Mouse (Mus musculus) spleen, postnatal 10 days (tissue): Measurements from ENCODE around the gene Plekho1.

Source experiments
- DNase-seq, 2 experiments: peaks; one replicate each; pipeline ENCODE4 v3.0.0; 2021 to 2022; ENCODE audit warnings: low spot score in 2 of 2

Plekho1 gene

DNA sequence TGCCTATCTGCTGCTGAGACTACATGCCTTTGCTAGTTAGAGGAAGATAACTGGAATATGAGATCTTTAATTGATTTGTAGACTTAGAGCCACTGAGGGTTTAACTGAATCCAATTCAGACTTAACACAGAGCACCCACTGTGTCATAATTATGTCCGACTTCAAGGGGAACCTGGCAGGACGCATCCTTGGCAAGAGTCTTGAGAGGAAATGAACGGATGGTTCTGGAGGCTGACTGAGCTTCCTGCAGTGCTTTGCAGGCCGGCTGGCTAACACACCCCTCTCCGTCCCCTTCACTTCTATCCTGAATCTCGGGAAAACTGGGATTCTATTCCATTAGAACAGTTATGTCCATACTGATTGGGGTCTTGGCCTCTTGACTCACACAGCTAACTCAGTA lies 12.7 kb upstream of the Plekho1 start:
- DNase-seq: no peak

DNA sequence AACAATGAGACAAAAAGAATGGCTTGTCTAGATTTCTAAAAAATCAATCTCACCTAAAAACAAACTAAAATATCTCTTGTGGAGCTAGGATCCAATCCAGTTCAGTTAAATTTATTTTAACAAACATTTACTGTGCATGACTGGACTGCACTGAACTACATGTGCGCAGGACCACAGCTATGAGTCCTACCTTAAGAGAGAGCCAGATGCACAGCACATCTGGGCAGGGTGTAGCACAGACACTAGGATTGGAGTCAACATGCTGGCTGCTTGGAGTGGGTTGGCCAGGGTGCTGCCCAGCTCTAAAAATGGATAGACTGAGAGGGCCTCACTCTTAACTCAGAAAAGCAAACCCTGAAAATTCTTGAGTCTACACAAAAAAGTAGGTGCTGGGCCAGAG lies 5.8 kb upstream of the Plekho1 start:
- DNase-seq: no peak

DNA sequence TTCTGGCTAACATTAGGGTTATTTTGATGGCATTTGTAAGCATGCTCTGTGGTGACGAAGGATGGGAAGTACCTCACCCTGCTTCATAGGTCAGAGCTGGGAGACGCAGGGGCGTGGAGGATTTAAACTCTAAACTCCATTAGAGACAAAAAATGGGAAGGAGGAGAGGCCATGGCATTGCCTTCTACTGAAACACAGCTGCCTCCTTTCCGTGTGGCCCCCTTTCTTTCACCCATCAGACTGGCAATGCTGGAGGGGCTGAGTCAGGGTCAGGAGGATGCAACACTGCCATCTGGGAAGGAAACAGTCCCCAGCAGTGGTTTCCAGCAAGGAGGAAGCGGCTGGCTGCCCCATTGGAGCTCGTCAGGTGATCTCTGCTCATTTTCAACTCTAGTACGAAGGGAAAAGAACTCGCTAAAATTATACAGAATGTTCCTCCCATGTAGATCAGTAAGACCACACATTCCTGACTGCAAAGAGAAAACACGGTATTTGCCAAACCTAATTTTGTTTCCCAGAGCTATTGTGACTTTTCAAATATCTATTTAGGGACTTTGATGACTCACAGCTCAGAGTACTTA lies 5.2 kb upstream of the Plekho1 start:
- no peak for DNase-seq

DNA sequence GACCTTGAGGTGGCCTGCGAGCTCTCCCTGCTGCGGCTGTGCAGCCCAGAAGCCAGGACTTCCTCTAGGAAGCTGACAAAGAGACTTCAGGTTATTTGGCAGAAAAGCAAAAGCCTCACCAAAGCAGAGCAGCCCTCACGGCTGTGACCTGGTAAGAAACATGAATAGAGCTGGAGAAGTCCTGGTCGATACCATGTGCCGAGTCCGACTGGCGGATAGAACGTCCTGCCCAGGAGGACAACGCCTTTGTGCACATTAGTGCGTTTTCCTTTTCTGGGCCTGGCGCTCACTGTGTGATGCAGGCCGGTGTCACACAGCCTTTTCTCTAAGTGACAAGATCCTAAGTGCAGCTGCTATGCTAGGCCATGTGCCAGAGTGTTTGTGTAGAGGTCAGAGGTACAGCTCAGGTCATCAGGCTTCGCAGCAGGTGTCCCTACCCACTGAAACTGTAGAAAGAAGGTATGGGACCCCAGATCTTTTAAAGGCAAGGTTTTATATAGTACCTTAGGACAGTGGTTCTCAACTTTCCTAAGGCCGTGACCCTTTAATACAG lies 4.4 kb upstream of the Plekho1 start:
- no peak for DNase-seq

DNA sequence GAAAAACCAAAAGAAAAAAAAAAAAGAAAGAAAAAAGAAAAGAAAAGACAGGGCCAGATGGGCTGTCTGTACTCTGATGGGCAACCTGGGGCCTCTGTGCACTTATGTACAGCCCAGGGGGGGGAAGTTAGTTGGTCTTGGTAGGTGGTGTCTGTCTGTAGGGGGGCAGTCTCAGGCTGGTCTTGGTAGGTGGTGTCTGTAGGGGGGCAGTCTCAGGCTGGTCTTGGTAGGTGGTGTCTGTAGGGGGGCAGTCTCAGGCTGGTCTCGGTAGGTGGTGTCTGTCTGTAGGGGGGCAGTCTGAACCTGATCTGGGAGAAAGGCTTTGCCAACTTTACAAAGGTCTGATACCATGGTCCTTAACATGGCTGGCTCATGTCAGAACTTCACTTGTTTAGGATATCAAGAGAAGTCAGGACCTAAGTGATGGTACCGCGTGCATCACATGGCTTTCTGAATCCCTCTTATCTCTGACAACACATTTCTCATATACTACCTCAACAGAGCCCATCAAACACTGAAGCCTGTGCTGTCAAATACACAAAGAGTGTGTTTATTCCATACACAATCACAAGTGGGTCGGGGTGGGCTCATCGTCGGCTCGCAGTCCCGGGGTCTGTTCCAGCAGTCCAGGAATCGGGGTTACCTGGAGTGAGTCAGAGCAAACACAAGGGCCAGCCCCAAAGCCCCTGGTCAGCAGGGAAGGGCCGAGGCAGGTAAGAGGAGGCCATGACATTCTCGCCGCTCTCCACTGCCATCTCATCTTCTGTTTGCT lies 3.7 kb upstream of the Plekho1 start:
- peak in 1 of 2 experiments; percentile 33 for DNase-seq

DNA sequence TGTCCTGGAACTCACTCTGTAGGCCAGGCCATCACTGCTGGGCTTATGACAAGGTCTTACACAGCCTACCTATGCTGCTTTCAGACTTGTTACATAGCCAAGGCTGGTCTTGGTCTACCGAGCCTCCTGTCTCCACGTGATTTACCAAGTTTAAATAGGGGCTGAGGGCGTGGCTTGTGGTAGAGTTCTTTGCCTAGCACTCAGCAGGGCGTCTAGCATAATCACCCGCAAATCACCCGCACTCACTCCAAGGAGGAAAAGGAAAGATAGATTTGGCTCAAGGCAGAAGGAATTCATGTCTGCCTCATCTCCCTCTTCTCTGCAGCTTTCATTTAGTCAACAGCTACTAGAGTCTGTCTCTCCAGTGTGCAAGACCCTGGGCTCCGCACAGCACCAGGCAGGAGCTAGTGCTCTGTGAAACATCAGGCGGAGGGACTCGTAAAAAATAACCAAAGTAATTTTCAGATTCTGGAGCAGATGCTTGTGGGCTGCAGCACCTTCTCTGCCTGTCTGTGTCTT lies 1.5 kb upstream of the Plekho1 start:
- peak in 1 of 2 experiments; percentile 77 for DNase-seq

DNA sequence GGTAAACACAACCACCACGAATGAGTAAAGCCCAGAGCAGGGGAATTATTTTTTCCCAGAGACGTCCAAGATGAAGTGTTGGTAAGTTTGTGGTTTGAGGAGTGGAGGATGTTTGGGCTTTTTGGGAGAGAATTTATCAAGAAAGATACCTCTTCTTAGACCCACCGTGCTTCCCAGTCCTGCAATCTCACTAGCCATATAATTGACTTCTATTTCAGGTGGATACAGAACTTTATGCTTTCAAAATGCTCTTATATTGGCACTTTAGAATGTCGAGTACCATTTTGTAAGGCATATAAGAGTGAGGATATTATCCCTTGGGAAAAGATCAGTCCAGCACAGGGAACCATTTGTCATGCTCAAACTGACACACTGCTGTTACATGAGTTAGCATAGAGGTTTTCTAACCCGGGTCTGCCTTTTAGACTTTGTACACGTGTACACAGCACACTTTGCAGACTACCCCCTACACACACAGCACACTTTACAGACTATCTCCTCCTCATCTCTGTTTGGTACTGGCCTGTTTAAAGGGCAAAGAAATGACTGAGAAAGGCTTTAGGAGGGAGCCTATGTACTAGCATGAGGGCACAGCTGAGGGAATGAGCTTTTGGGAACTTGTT lies 761 bp upstream of the Plekho1 start:
- no peak for DNase-seq

DNA sequence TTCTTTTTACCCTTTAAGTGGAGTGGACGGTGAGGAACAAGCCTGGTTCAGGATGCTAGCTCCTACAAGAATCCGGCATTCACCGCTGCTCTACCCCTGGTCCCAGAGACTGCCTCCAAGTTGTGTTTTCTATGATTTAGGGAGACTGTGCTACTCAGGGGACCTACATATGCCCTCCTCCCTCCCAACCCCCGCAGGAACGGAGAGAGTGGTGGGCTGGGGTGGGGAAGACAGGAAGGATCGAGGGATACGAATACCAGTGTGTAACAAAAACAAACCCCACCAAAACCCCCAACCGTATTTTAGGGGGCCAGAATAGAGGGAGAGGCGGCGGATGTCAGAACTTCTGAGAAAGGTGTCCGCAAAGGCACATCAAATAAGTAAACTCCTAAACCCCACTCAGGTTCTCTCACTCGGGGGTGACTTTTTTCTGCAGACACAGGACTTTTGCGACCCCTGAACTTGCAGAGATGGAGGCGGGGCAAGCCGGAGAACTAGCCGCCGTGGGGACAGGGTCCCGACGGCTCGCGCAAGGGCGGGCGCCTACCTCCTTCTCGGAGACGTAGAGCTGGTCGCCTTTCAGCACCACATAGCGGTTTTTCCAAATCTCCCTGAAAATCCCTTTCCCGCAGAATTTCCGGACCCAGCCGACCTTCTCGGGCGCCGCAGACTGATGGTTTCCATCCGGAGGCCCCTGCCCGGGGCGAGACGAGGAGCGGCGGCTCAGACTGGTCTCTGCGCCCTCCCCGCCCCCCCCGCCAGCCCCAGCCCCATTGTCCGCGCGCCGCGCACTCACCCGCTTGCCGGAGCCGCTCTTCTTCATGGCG lies 613 bp downstream of the Plekho1 start:
- DNase-seq: peak in 1 of 2 experiments; percentile 55

DNA sequence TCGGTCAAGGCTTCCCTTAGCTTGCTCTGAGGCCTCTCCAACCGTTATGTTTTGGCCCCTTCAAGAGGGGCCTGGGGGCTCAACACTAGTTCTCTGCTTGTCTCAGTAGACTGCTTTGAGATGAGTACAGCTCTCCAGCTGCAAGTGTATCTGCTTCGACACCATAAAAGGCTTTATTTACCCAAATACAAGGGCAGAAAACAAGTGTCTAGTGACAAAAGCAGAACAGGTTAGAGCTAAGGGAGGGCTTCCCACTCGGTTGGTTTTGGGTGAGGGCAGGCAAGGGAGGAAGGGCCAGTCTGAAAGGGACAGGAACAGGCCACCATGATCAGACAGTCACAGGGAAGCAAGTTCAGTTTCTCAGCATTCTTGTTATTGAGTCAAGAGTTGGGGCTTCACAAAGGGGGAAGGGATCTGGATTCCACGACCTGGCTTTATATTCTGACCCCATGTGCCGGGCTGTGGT lies 1.4 kb downstream of the Plekho1 start:
- DNase-seq: peak in 1 of 2 experiments; percentile 58

DNA sequence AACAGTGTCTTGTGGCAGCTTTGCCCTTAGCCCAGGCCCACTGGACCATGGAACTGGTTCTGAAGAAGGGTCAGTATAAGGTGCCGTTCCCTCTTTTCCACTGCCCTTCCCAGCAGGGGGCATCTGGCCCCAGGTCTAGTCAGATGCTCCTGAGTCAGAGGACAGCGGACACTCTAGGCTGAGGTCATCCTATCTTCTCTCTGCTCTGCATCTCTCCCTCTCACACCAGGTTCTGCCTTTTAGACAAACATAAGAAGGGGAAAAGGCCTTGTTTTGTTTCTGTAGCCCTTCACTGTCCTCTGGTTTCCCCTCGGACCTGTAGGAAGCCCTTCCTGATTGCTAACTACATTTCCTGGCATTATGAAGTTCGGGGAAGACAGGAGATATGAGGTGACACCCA lies 1.9 kb downstream of the Plekho1 start:
- no peak for DNase-seq

DNA sequence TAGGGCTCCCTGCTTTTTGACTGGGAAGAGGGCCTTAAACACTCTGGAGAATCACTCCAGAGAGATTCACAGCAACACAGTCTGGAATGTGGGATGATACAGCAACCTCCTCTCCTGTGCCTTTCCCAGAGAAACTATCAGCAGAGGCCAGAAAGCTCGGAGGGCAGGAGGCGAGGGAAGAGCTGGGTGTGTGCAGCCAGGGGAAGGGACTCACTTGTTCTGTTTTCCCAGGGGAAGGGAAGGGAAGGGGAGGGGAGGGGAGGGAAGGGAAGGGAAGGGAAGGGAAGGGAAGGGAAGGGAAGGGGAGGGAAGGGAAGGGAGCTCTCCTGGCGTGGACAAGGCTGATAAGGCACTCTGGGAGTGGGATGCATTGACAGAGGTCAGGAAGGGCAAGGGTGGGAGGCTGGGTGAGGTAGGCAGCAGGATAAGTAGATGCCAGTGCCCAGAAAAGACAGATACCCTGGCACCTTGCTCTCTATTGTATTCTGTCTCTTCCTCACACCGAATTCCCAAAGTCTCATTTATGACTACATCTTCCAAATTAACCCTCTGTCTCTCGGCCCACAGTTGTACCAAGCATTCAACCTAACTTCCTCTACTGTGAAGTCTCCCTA lies 2.7 kb downstream of the Plekho1 start:
- no peak for DNase-seq

DNA sequence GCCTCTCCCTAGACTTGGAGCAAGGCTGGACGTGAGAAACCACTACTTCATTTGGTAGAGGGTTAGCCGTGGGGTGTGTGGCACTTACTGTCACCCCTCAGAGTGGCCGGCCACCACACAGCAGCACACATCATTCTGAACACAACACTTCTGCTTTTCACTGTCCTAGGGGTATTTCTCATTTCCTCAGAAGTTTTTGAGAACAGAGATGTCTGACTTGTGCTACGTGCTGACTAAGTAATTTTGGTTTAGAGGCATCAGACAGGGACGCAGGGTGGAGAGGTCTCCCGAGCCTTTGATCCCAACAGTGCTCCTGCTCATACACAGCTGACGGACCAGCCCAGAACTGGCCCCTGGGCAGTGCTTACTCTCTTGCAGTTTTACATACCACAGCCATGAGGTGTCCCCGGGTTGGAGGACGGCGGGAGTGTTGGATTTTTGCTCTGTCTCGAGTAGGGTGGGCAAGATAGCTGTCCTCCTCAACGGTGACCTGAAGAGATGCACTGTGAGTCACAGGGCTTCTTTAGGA lies 5.3 kb downstream of the Plekho1 start:
- no peak for DNase-seq

DNA sequence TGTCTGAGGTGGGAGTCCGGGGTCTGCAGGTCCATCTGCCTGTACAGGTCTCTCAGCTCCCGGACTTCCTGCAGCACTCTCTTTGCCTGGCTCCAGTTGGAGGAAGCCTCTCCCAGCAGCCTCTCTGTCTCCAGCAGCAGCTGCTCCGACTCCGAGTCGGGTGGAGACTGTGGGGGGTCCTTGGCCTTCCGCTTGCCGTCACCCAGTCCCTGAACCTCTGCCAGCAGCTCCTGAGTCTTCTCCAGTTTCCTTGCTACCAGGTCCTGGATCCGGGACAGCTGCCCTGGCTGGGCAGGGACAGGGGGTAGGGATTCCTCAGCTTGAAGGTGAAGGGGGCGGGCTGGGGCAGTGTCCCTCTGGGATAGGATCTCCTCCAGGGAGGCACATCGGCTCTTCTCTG lies 6.8 kb downstream of the Plekho1 start:
- DNase-seq: no peak

DNA sequence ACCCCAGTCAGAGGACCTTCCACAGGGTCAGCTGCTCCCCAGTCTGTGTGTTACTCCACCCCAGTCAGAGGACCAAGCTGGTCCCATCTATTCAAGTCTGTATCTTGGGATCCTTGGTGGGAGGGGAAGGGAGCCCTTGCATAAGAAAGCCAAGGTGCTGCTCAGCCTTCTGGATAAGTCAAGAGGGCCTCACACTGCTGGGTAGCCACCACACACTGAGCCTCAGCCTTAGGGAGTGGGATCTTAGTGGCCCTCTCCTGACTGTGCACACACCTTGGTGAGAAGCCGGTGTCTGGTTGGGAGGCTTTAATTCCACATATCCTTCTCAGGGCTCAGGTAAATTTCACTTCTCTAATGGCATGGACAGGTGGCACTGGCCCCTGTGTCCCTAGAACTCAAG lies 7.7 kb downstream of the Plekho1 start:
- DNase-seq: no peak

DNA sequence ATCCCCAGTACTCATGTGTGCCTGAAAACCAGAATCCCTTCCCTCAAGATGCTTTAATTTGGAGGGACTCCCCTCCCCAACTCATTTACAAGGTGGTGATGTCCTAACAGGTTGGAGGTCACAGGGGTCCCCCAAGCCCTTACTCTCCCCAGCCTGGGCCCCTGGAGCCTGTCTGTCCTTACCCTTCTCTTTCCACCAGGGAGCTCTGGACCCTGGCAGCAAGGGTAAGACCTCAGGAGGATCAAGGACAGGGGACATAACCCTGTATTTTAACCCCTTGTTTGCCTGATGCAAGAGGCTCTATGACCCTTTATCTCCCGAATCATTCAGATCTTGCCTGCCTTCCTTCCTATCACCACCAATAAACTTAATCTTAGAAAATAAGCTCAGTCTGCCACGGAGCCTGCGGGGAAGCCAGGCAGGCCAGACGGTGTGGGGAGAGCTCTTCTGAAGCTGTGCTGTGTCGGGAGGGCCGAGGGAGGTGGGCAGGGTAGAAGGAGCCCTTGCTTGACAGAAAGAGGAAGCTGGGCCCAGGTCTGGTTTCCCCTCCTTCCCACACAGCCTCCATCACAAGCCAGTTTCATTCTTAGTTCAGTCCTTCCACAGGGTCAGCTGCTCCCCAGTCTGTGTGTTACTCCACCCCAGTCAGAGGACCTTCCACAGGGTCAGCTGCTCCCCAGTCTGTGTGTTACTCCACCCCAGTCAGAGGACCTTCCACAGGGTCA lies 8.3 kb downstream of the Plekho1 start:
- DNase-seq: peak in 1 of 2 experiments; percentile 68

DNA sequence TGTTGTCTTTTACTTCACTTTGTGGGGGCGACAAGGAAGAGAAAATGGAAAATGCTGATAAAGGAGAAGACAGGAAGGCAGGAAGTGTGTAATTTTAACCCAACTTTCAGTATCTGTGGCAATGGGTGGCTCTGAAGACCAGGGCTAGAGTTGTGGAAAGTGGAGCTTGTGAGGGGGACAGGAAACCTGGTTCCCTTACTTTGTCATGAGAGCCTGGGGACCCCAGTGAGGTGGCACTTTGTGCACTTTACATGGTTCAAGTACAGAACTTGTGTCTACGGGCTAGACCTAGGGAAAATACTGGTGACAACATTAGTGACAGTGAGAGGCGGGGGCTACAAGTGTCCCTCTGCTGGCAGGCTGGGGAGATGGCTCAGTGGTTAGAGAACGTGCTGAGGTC lies 8.8 kb downstream of the Plekho1 start:
- no peak for DNase-seq

DNA sequence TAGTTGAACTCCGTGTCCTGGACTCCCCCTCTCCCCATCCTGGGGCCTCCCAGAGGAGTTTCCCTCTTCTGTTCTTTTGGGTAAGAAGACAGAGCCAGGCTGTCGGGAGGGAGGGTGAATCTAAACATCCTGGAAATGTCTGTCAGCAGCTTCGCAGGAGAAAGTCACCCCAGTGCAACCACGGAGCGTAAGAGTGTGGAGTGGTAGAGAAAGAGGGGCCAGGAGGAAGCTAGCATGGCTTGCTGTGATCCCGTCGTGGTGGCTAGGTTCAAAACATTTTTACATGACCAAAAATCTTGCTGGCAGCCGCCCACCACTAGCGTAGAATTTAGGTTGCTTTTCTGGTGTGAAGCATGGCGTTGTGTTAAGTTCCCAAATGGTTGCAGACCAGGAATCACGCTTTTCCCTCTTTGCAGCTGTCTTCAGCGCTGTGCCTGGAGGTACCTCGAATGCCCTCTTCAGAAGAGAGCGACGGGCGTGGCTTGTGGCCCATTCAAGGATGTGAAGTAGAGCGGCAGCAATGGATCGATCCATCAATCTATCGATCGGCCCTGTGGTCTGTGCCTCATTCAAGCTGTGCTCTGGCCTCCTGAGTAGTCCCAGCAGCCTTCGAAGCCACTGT lies 9.7 kb downstream of the Plekho1 start:
- peak in 1 of 2 experiments; percentile 68 for DNase-seq

DNA sequence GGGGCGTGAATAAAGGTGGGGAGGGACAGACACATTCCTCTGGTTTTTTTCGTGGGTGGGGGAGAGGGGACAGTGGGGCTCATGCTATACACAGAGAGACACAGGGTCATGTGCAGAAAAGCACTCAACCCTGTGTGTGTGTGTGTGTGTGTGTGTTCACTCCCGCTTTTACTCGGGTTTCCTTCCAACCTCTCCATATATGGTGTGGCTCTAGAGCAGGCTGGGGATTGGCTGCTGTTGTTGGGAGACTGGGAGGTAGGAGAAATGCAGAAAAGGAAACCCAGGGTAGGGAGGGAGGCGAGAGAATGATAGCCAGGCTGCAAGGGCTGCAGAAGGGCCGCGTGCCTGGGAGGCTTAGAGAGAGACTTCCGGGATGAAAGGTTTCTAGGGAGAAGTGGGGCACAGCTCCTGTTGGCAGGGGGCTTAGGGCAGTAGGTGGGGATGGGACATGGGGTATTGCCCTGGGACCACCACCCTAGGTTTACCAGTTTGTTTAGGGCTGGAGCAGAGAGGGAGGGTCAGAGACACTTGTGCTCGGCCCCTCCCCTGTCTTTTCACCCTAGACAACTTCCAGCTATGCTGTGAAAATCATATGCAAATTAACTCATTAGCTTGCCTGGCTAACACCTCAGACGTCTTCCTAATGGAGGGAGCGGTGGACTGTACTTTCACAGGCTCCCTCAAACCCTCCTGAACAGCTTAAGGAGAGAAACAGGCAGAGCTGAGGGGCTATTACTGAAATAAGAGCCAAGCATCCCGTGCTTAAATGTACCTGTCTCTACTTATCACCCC lies 10.4 kb downstream of the Plekho1 start:
- DNase-seq: no peak

DNA sequence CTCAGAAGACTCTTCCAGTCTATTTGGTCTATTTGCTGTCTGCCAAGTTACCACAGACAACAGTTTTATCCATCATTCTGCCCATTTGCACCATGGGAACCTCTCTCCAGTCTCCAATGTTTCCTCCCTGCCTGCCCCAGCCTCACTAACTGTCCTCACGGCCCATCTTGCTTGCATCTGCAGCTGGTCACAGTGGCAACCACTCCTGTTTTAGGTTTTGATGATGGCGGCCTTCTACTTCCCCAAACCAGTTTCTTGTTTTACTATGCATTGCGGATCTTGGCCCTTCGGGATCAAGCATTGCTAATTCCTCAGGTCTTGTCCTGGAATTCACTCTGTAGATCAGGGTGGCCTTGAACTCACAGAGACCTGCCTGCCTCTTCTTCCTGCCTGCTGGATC lies 13.7 kb downstream of the Plekho1 start:
- no peak for DNase-seq
